Mouse (Mus musculus): Measurements from ENCODE around the gene Ddx47. TPM values are rescaled to one million over a fixed set of nuclear protein-coding genes. Genes with fewer than 3 reads are reported as not detected.

The Ddx47 gene
- polyA plus RNA-seq, 1 experiment: 0.96 TPM

GRCm38 (mm10) chr6:135055882-135056281 is 44.5 kb downstream of the Ddx47 start:
- Histone ChIP-seq H3K36me3 (ENCODE audit: control insufficient read depth) (no peaks in the 10 kb centered on the region), H3K27me3 (ENCODE audit: control insufficient read depth) (no peaks in the 10 kb centered on the region), H3K4me1 (ENCODE audit: control insufficient read depth) (peaks cover 2% of the 10 kb centered on the region; the same call in 1 of the 2 replicates), H3K9me3 (ENCODE audit: control insufficient read depth, low read length) (no peaks in the 10 kb centered on the region), H3K4me3 (replicated peaks) (no peak overlapping the region)
- TF ChIP-seq TAL1 (IDR thresholded peaks at IDR 0.05; ENCODE audit: low read length) (no peak), GATA1 (IDR thresholded peaks at IDR 0.05; ENCODE audit: low read length) (no peak)

- Histone ChIP-seq H3K27me3 (ENCODE audit: control insufficient read depth) (peaks cover 11% of the 10 kb centered on the region), H3K9me3 (ENCODE audit: control insufficient read depth, low read length) (no peaks in the 10 kb centered on the region), H3K36me3 (ENCODE audit: control insufficient read depth) (no peaks in the 10 kb centered on the region), H3K4me1 (ENCODE audit: control insufficient read depth) (peaks cover 12% of the 10 kb centered on the region), H3K4me3 (replicated peaks) (no peak overlapping the region)
- TF ChIP-seq GATA1 (IDR thresholded peaks at IDR 0.05; ENCODE audit: low read length): no peak
Observed at GRCm38 (mm10) chr6:135060728-135061127, 49.3 kb downstream of the Ddx47 start.

DNA sequence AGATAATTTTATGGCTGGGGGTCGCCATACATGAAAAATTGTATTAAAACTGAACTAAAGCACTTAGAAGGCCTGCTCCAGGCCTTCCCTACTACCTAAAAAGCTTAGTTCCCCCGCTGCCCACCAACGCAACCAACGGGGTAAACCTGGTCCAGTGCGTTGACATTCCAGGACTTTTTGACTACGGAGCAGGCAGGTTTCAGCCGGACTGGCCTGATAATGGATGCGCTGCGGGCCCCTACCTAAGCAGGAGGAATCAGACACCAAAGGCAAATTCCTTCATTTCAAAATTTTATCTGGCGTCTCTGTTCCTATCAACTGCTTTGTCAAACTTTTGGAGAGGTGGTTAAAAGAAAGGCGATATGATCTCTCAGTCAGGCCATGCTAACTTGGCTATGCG is 53.2 kb downstream of the Ddx47 start:
- H3K27me3 ChIP-seq (ENCODE audit: control insufficient read depth): peaks cover 26% of the 10 kb centered on the region

GRCm38 (mm10) chr6:135065236-135065957 is 54.0 kb downstream of the Ddx47 start, which contains the start of gene Gprc5a:
Gene Gprc5a (plus strand): TSS chr6:135065651.
- TF ChIP-seq GATA1 (IDR thresholded peaks at IDR 0.05; ENCODE audit: low read length) (no peak), TAL1 (IDR thresholded peaks at IDR 0.05; ENCODE audit: low read length) (no peak)
- no peaks in the 10 kb centered on the region for H3K9me3 ChIP-seq (ENCODE audit: control insufficient read depth, low read length)
- no peaks in the 10 kb centered on the region for H3K36me3 ChIP-seq (ENCODE audit: control insufficient read depth)
- H3K4me1 ChIP-seq (ENCODE audit: control insufficient read depth): peaks cover 16% of the 10 kb centered on the region
- peaks cover 26% of the 10 kb centered on the region for H3K27me3 ChIP-seq (ENCODE audit: control insufficient read depth)
- H3K4me3 ChIP-seq (replicated peaks): peak within 1 kb of the TSS; percentile 61

More for the DNA sequence above, 53.2 kb downstream of the Ddx47 start:
- H3K4me1 ChIP-seq (ENCODE audit: control insufficient read depth): peaks cover 16% of the 10 kb centered on the region
- TF ChIP-seq TAL1 (IDR thresholded peaks at IDR 0.05; ENCODE audit: low read length) (no peak), GATA1 (IDR thresholded peaks at IDR 0.05; ENCODE audit: low read length) (no peak)
- no peaks in the 10 kb centered on the region for H3K9me3 ChIP-seq (ENCODE audit: control insufficient read depth, low read length)
- no peak overlapping the region for H3K4me3 ChIP-seq (replicated peaks)
- no peaks in the 10 kb centered on the region for H3K36me3 ChIP-seq (ENCODE audit: control insufficient read depth)

GRCm38 (mm10) chr6:135066795-135067445 is 55.5 kb downstream of the Ddx47 start:
- TF ChIP-seq TAL1 (IDR thresholded peaks at IDR 0.05; ENCODE audit: low read length) (no peak), GATA1 (IDR thresholded peaks at IDR 0.05; ENCODE audit: low read length) (no peak)
- H3K4me3 ChIP-seq (replicated peaks): no peak overlapping the region
- no peaks in the 10 kb centered on the region for H3K9me3 ChIP-seq (ENCODE audit: control insufficient read depth, low read length)
- H3K4me1 ChIP-seq (ENCODE audit: control insufficient read depth): peaks cover 16% of the 10 kb centered on the region
- H3K36me3 ChIP-seq (ENCODE audit: control insufficient read depth): no peaks in the 10 kb centered on the region
- peaks cover 26% of the 10 kb centered on the region for H3K27me3 ChIP-seq (ENCODE audit: control insufficient read depth)

DNA sequence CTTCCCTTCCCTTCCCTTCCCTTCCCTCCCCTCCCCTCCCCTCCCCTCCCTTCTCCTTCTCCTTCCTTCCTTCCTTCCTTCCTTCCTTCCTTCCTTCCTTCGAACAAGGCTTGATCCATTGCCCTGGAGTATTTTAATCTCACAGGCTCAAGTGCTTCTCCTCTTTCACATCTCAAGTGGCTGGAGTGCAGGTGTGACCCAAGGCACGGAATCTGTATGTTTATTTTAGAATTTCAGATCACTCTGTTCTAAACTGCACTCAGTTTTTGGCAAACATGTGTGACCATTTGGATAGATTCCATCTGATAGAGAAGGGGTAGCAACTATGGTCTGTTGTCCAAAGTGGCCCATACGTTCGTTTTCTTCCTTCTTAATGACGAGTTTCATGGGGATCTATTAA is 56.8 kb downstream of the Ddx47 start:
- Histone ChIP-seq H3K4me1 (ENCODE audit: control insufficient read depth) (peaks cover 16% of the 10 kb centered on the region), H3K4me3 (replicated peaks) (no peak overlapping the region), H3K9me3 (ENCODE audit: control insufficient read depth, low read length) (no peaks in the 10 kb centered on the region), H3K27me3 (ENCODE audit: control insufficient read depth) (peaks cover 26% of the 10 kb centered on the region), H3K36me3 (ENCODE audit: control insufficient read depth) (no peaks in the 10 kb centered on the region)
- TF ChIP-seq GATA1 (IDR thresholded peaks at IDR 0.05; ENCODE audit: low read length) (no peak), TAL1 (IDR thresholded peaks at IDR 0.05; ENCODE audit: low read length) (no peak)

GRCm38 (mm10) chr6:135069856-135070255 is 58.4 kb downstream of the Ddx47 start:
- Histone ChIP-seq H3K4me3 (replicated peaks) (no peak overlapping the region), H3K4me1 (ENCODE audit: control insufficient read depth) (peaks cover 12% of the 10 kb centered on the region), H3K9me3 (ENCODE audit: control insufficient read depth, low read length) (no peaks in the 10 kb centered on the region), H3K36me3 (ENCODE audit: control insufficient read depth) (no peaks in the 10 kb centered on the region), H3K27me3 (ENCODE audit: control insufficient read depth) (peaks cover 23% of the 10 kb centered on the region)
- TF ChIP-seq TAL1 (IDR thresholded peaks at IDR 0.05; ENCODE audit: low read length) (no peak), GATA1 (IDR thresholded peaks at IDR 0.05; ENCODE audit: low read length) (no peak)

GRCm38 (mm10) chr6:135070347-135070746 is 58.9 kb downstream of the Ddx47 start:
- no peak for TF ChIP-seq GATA1 (IDR thresholded peaks at IDR 0.05; ENCODE audit: low read length)
- peaks cover 7% of the 10 kb centered on the region for H3K4me1 ChIP-seq (ENCODE audit: control insufficient read depth)
- no peaks in the 10 kb centered on the region for H3K36me3 ChIP-seq (ENCODE audit: control insufficient read depth)
- H3K9me3 ChIP-seq (ENCODE audit: control insufficient read depth, low read length): no peaks in the 10 kb centered on the region
- H3K27me3 ChIP-seq (ENCODE audit: control insufficient read depth): peaks cover 19% of the 10 kb centered on the region
- no peak overlapping the region for H3K4me3 ChIP-seq (replicated peaks)

Other genes starting within 250 kb of the Ddx47 start
- gene Dusp16, start 219.0 kb upstream of the Ddx47 start, polyA plus RNA-seq (2012): 0.22 and 0.52 TPM in 2 replicates
- 0.15 and 0.24 TPM in 2 replicates for gene Crebl2, start 181.5 kb upstream of the Ddx47 start, polyA plus RNA-seq (2012)
- 0.36 and 0.61 TPM in 2 replicates for gene Gpr19, start 113.0 kb upstream of the Ddx47 start, polyA plus RNA-seq (2012)
- gene Cdkn1b, start 91.2 kb upstream of the Ddx47 start, polyA plus RNA-seq (2012): 6.9 and 7.0 TPM in 2 replicates
- 0.01 and 0.03 TPM in 2 replicates for gene Apold1, start 29.9 kb upstream of the Ddx47 start, polyA plus RNA-seq (2012)
- 0.06 TPM in 1 of 2 replicates, not detected in the other for gene Gprc5a, start 54.0 kb downstream of the Ddx47 start, polyA plus RNA-seq (2012)
- 0.04 and 0.08 TPM in 2 replicates for gene Gprc5d, start 106.7 kb downstream of the Ddx47 start, polyA plus RNA-seq (2012)
- 0.95 and 1.2 TPM in 2 replicates for gene Fam234b, start 186.4 kb downstream of the Ddx47 start, polyA plus RNA-seq (2012)
- gene Hebp1, start 186.4 kb downstream of the Ddx47 start, polyA plus RNA-seq (2012): 15.1 and 33.8 TPM in 2 replicates
- not detected in 2 replicates for gene Gsg1, start 242.7 kb downstream of the Ddx47 start, polyA plus RNA-seq (2012)

Data from erythroblast, embryonic 14.5 days (primary cell).